Mouse (Mus musculus): ENCODE measurements at regions not wholly inside any gene's neighbourhood (a gene's known extent, or its start where the extent isn't known, plus 50 kb on each side); places are given as distances from the start of the nearest gene placed in this dataset.
"Not testable (repeated sequence)": the region's sequence is repeated elsewhere in the genome, so short reads cannot be mapped to it uniquely, and the experiment has no call there.

DNA sequence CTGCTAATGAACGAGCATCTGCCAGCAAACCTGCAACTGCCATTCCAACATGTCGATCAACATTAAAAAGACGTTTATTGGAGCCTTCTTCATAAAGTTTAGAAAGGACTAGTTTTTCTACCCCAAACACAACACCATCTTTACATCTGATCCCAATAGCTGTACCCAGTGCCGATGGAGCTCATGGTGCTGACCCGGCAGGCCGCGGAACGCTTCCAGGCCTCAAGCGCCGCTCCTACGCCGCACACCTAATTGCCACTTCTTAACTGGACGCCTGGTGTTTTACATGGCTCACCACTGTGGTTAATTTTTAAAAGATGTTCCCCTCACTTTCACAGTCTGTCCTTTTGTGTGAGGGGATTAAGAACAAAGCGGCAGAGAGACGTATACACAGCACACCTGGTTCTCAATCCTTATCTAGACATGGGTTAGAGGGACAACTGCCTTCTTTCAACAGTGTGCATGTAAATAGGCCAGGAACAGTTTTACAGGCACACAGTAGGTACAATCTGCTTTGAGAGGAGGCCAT is 183.7 kb upstream of the Klf14 start:
- TF ChIP-seq CTCF (IDR thresholded peaks at IDR 0.05; ENCODE audit: insufficient read depth, low read length); POLR2A (IDR thresholded peaks at IDR 0.05; ENCODE audit: borderline replicate concordance, extremely low read depth, low read depth, low read length): not testable (repeated sequence)

All from lung, adult 2 months (tissue).